16 mouse cellular contexts compared by ENCODE assay signal in the genomic region with DNA sequence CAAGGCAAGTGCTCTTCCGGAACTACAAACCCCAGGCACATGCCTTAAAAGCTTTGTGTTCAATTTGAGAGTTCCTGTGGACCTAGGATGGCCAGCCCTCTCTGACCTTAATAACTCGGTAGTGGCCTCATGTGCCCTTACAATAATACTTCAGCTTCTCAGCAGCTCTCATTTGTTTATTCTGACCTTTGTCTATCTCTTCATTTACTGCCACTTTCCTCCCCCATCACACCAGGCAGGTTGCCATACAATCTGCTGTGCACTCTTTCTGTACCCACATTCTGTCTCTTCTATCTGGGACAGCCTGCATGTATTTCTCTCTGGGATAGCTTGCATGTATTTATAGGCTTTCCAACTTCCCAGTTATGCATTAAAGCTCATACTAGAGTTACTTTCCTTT. TPM values are rescaled to one million over a fixed set of nuclear protein-coding genes. Genes with fewer than 3 reads are reported as not detected.
DNase-seq lines count a peak whose midpoint lies in the region; ATAC-seq and TF ChIP-seq lines count a peak whose summit lies in the region.
"Had no signal": no experiment of that assay in that cellular context is flagged by ENCODE, and none has a peak within 500 bp of the region (broad histone marks: within the 10 kb centered on the region; RNA-seq: fewer than 3 reads in every experiment).

No protein-coding gene starts in this region.

- H3K79me2 ChIP-seq in liver, adult 2 months (ENCODE audit: control insufficient read depth, insufficient read depth, low read length) = peaks cover 41% of the 10 kb centered on the region; the same call in 1 of the 2 replicates

- 74% methylated on average over 2 of the region's 2 CpGs for WGBS in forebrain, postnatal 0 days
- WGBS in forebrain, embryonic 11.5 days = 71% methylated on average over 2 of the region's 2 CpGs
- WGBS in liver, adult 2 months = 27% methylated on average over 2 of the region's 2 CpGs
- WGBS in liver, embryonic 11.5 days = 70% methylated on average over 2 of the region's 2 CpGs

- H3K9me3 ChIP-seq in forebrain, postnatal 0 days (ENCODE audit: low read length) = no peaks in the 10 kb centered on the region
- no peaks in the 10 kb centered on the region for H3K9me3 ChIP-seq in forebrain, embryonic 11.5 days (ENCODE audit: control insufficient read depth, low read length)
- no peaks in the 10 kb centered on the region for H3K9me3 ChIP-seq in liver, embryonic 11.5 days (ENCODE audit: control insufficient read depth, low read length)
- H3K9me3 ChIP-seq: lung, embryonic 15.5 days; stomach, embryonic 15.5 days had no signal

- no peak overlapping the region for H3K27ac ChIP-seq in forebrain, postnatal 0 days (ENCODE audit: low read depth, low read length)
- H3K27ac ChIP-seq in forebrain, embryonic 11.5 days (ENCODE audit: low read depth, low read length) = no peak overlapping the region
- no peak overlapping the region for H3K27ac ChIP-seq in liver, adult 2 months (replicated peaks; ENCODE audit: insufficient read depth, low read depth, low read length)
- no peak overlapping the region for H3K27ac ChIP-seq in liver, embryonic 11.5 days (ENCODE audit: low read depth, low read length)
- H3K27ac ChIP-seq: lung, embryonic 15.5 days; stomach, embryonic 15.5 days had no signal

- H3K4me1 ChIP-seq in forebrain, postnatal 0 days (ENCODE audit: insufficient read depth) = no peaks in the 10 kb centered on the region
- no peaks in the 10 kb centered on the region for H3K4me1 ChIP-seq in forebrain, embryonic 11.5 days (replicated peaks; ENCODE audit: control insufficient read depth, insufficient read depth, low read length)
- H3K4me1 ChIP-seq in liver, adult 2 months (ENCODE audit: control insufficient read depth, insufficient read depth, low read length) = peaks cover 2% of the 10 kb centered on the region
- no peaks in the 10 kb centered on the region for H3K4me1 ChIP-seq in liver, embryonic 11.5 days (replicated peaks; ENCODE audit: control insufficient read depth, insufficient read depth, low read length)

- TF ChIP-seq CTCF in forebrain, postnatal 0 days (IDR thresholded peaks at IDR 0.05; ENCODE audit: low read depth) = no peak
- no peak for TF ChIP-seq CTCF in liver, adult 2 months (IDR thresholded peaks at IDR 0.05; ENCODE audit: low read depth, low read length)

- peak; percentile 31 for DNase-seq in forebrain, postnatal 0 days
- no peak for DNase-seq in forebrain, embryonic 11.5 days (ENCODE audit: low spot score)
- DNase-seq in liver, adult 2 months (ENCODE audit: extremely low read depth, low read depth, low spot score) = peak; percentile 48
- DNase-seq in liver, embryonic 11.5 days (ENCODE audit: low spot score) = no peak
- DNase-seq in layer of hippocampus, adult 9-11 months = peak; percentile 60
- DNase-seq in spleen, adult 12 weeks (ENCODE audit: low spot score) = no peak
- DNase-seq in lung, postnatal 10 days = no peak
- DNase-seq in testis, postnatal 14 days (ENCODE audit: low spot score) = no peak
- DNase-seq: adrenal gland, postnatal 10 days; heart, adult 18-20 months; kidney, postnatal 10 days; liver; thymus, postnatal 25 days had no signal

- TF ChIP-seq POLR2A in liver, adult 2 months (IDR thresholded peaks at IDR 0.05; ENCODE audit: extremely low read depth, insufficient read depth, low read length) = no peak

- no peak overlapping the region for H3K4me3 ChIP-seq in forebrain, postnatal 0 days (ENCODE audit: low read depth, low read length)
- H3K4me3 ChIP-seq in forebrain, embryonic 11.5 days (ENCODE audit: low read depth, low read length) = no peak overlapping the region
- no peak overlapping the region for H3K4me3 ChIP-seq in liver, adult 2 months (ENCODE audit: insufficient read depth, low read depth, low read length)
- no peak overlapping the region for H3K4me3 ChIP-seq in liver, embryonic 11.5 days (ENCODE audit: low read depth, low read length)
- H3K4me3 ChIP-seq: lung, embryonic 15.5 days; stomach, embryonic 15.5 days had no signal

- H3K36me3 ChIP-seq in forebrain, postnatal 0 days (ENCODE audit: insufficient read depth) = no peaks in the 10 kb centered on the region
- no peaks in the 10 kb centered on the region for H3K36me3 ChIP-seq in forebrain, embryonic 11.5 days (ENCODE audit: control insufficient read depth, insufficient read depth, low read length)
- no peaks in the 10 kb centered on the region for H3K36me3 ChIP-seq in liver, adult 2 months (ENCODE audit: control insufficient read depth, insufficient read depth, low read length)
- no peaks in the 10 kb centered on the region for H3K36me3 ChIP-seq in liver, embryonic 11.5 days (ENCODE audit: control insufficient read depth, insufficient read depth, low read length)
- H3K36me3 ChIP-seq: lung, embryonic 15.5 days; stomach, embryonic 15.5 days had no signal

- no peaks in the 10 kb centered on the region for H3K27me3 ChIP-seq in forebrain, postnatal 0 days (ENCODE audit: insufficient read depth, low read length)
- H3K27me3 ChIP-seq in forebrain, embryonic 11.5 days (ENCODE audit: control insufficient read depth, insufficient read depth, low read length) = no peaks in the 10 kb centered on the region
- H3K27me3 ChIP-seq in liver, adult 2 months (ENCODE audit: control insufficient read depth, insufficient read depth, low read length) = no peaks in the 10 kb centered on the region
- no peaks in the 10 kb centered on the region for H3K27me3 ChIP-seq in liver, embryonic 11.5 days (replicated peaks; ENCODE audit: control insufficient read depth, insufficient read depth, low read length)
- H3K27me3 ChIP-seq: lung, embryonic 15.5 days; stomach, embryonic 15.5 days had no signal

- no peak overlapping the region for H3K9ac ChIP-seq in forebrain, postnatal 0 days
- H3K9ac ChIP-seq in forebrain, embryonic 11.5 days (ENCODE audit: low read length) = no peak overlapping the region
- H3K9ac ChIP-seq in liver, adult 2 months (ENCODE audit: low read depth, low read length) = no peak overlapping the region
- H3K9ac ChIP-seq in liver, embryonic 11.5 days (ENCODE audit: low read depth, low read length) = no peak overlapping the region
- H3K9ac ChIP-seq: lung, embryonic 15.5 days; stomach, embryonic 15.5 days had no signal

- ATAC-seq in forebrain, postnatal 0 days = no peak
- no peak for ATAC-seq in forebrain, embryonic 11.5 days (replicated peaks; ENCODE audit: low FRiP score)
- ATAC-seq in liver, embryonic 11.5 days (replicated peaks; ENCODE audit: low FRiP score) = no peak
- ATAC-seq: inflammation-experienced regulatory T-cells, adult 6 months had no signal

- no peak overlapping the region for H3K4me2 ChIP-seq in forebrain, postnatal 0 days (ENCODE audit: low read depth)
- no peak overlapping the region for H3K4me2 ChIP-seq in forebrain, embryonic 11.5 days (ENCODE audit: low read depth, low read length, severe bottlenecking)
- no peak overlapping the region for H3K4me2 ChIP-seq in liver, embryonic 11.5 days
- H3K4me2 ChIP-seq: lung, embryonic 15.5 days; stomach, embryonic 15.5 days had no signal

RNA-seq across cellular contexts. Expression of a gene that starts 10.5 kb away (rescaled TPM):
- 31.5 and 37.6 TPM in 2 replicates for total RNA-seq in forebrain, postnatal 0 days (2014; rRNA removed)
- 4.1 and 7.6 TPM in 2 replicates for polyA plus RNA-seq in forebrain, postnatal 0 days (2015; fragmentation: Nextera tagmentation; extraction: Ambion mirVana)
- 10.6 and 11.0 TPM in 2 replicates for polyA plus RNA-seq in forebrain, embryonic 11.5 days (2014; fragmentation: Nextera tagmentation; extraction: Ambion mirVana)
- total RNA-seq in liver, adult 2 months (2014; rRNA removed) = 13.6 and 17.7 TPM in 2 replicates
- 11.0 and 14.1 TPM in 2 replicates for polyA plus RNA-seq in liver, adult 2 months (2012; rRNA removed)
- 9.4 and 11.7 TPM in 2 replicates for polyA plus RNA-seq in liver, embryonic 11.5 days (2014; fragmentation: Nextera tagmentation; extraction: Ambion mirVana)

RNA-seq across cellular contexts. Expression of a gene that starts 10.6 kb away (rescaled TPM):
- total RNA-seq in forebrain, postnatal 0 days (2014; rRNA removed) = 6.8 and 7.8 TPM in 2 replicates
- 6.1 and 8.4 TPM in 2 replicates for polyA plus RNA-seq in forebrain, postnatal 0 days (2015; fragmentation: Nextera tagmentation; extraction: Ambion mirVana)
- 3.8 and 5.6 TPM in 2 replicates for polyA plus RNA-seq in forebrain, embryonic 11.5 days (2014; fragmentation: Nextera tagmentation; extraction: Ambion mirVana)
- 9.7 and 11.1 TPM in 2 replicates for total RNA-seq in liver, adult 2 months (2014; rRNA removed)
- polyA plus RNA-seq in liver, adult 2 months (2012; rRNA removed) = 9.8 and 12.4 TPM in 2 replicates
- polyA plus RNA-seq in liver, embryonic 11.5 days (2014; fragmentation: Nextera tagmentation; extraction: Ambion mirVana) = 4.7 and 4.9 TPM in 2 replicates

Comparison
In these comparisons a context has a peak if more than half of its experiments do, and no peak if none do; other contexts are left out.
1. DNase-seq: peak in forebrain, postnatal 0 days (single experiment), liver, adult 2 months (single experiment) and layer of hippocampus, adult 9-11 months (single experiment); none in forebrain, embryonic 11.5 days (single experiment), liver, embryonic 11.5 days (single experiment), spleen, adult 12 weeks (single experiment), lung, postnatal 10 days (single experiment) and testis, postnatal 14 days (single experiment).